Mouse (Mus musculus) lung, postnatal 0 days (tissue): ENCODE data around the gene Itfg2.

ENCODE experiments used
- CTCF ChIP-seq: IDR thresholded peaks from 2 replicates; pipeline ENCODE4 v1.5.1; 2016; ENCODE audit warnings: antibody characterized with exemption, mild to moderate bottlenecking
- EP300 ChIP-seq: IDR thresholded peaks from 2 replicates; pipeline ENCODE4 v1.6.1; 2016; ENCODE audit warnings: antibody characterized with exemption, mild to moderate bottlenecking, control low read depth

GRCm38 (mm10) chr6:128440238-128440637 is 15.5 kb upstream of the Itfg2 start:
- TF ChIP-seq CTCF (peak; percentile 24), EP300 (no peak)
